Mouse (Mus musculus) liver, embryonic 14.5 days (tissue): ENCODE results near the gene Chd6.

ENCODE experiments used
- CTCF ChIP-seq: IDR thresholded peaks from 2 replicates; pipeline ENCODE4 v1.5.1; 2016; ENCODE audit warnings: antibody characterized with exemption, low read depth, control low read depth
- EP300 ChIP-seq: IDR thresholded peaks from 2 replicates; pipeline ENCODE4 v1.6.1; 2016; ENCODE audit warnings: antibody characterized with exemption, low read depth

GRCm38 (mm10) chr2:161109398-161109821, 535 bp upstream of the Chd6 start:
- TF ChIP-seq CTCF: 0 out of 2 replicates have a peak, but pooled peaks have one; percentile 6
- no peak for TF ChIP-seq EP300
